Mouse (Mus musculus): ENCODE measurements at regions not wholly inside any gene's neighbourhood (a gene's known extent, or its start where the extent isn't known, plus 50 kb on each side); places are given as distances from the start of the nearest gene placed in this dataset.
"Not testable (repeated sequence)": the region's sequence is repeated elsewhere in the genome, so short reads cannot be mapped to it uniquely, and the experiment has no call there.

- TF ChIP-seq POLR2A (IDR thresholded peaks at IDR 0.05; ENCODE audit: borderline replicate concordance, control insufficient read depth, low read depth, low read length); CTCF (IDR thresholded peaks at IDR 0.05; ENCODE audit: control insufficient read depth, insufficient read depth, low read length): not testable (repeated sequence)
Observed at GRCm38 (mm10) chr12:15456369-15456768, 360.4 kb downstream of the Trib2 start.
